Mouse (Mus musculus): ENCODE results near the gene H1foo. TPM values are rescaled to one million over a fixed set of nuclear protein-coding genes. Genes with fewer than 3 reads are reported as not detected.

H1foo gene
- polyA plus RNA-seq, 1 experiment from 2014 or later: not detected

DNA sequence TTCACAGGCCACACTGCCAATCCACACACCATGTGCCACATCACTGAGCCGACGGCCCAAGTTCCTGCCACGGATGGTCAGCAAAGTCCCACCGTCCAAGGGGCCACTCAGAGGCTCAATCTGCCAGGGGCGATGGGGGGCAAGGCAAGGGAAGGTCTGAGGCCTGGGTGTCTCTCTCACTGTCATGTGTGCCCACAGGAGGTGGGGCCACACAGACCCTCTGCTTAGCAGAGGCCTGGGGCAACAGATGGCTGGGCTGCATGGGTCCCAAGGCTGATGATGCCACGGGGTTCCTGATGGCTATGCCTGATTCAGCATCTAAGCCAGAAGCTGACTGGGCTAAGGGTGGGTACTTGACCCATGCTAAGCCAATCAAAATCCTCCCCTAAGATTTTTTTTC, 24.0 kb downstream of the H1foo start:
- Histone ChIP-seq H3K4me3 (ENCODE audit: control insufficient read depth in 1 of 2, insufficient read depth in 1 of 2, low read depth in 1 of 2, low read length in 2 of 2) (no peak overlapping the region), H3K9me3 (ENCODE audit: control insufficient read depth, low read length) (no peaks in the 10 kb centered on the region), H3K4me2 (ENCODE audit: low read length) (no peak overlapping the region), H3K9ac (ENCODE audit: low read length) (no peak overlapping the region), H3K27ac (replicated peaks in 1 of 2; ENCODE audit: control insufficient read depth in 1 of 2, insufficient read depth in 1 of 2, low read depth in 2 of 2, low read length in 2 of 2) (no peak overlapping the region), H3K36me3 (ENCODE audit: control insufficient read depth, insufficient read depth, low read length) (peaks cover 59% of the 10 kb centered on the region), H3K4me1 (ENCODE audit: control insufficient read depth in 2 of 2, insufficient read depth in 2 of 2, low read length in 2 of 2) (peaks cover 24 to 27% of the 10 kb centered on the region in 2 experiments), H3K27me3 (ENCODE audit: control insufficient read depth, insufficient read depth, low read length) (no peaks in the 10 kb centered on the region)
- no peak for ATAC-seq (ENCODE audit: insufficient number of reproducible peaks, insufficient read depth, low FRiP score, low read depth)
- WGBS: 87% methylated on average over 6 of the region's 6 CpGs

- H3K4me1 ChIP-seq (ENCODE audit: control insufficient read depth in 2 of 2, insufficient read depth in 2 of 2, low read length in 2 of 2): peaks cover 24 to 27% of the 10 kb centered on the region in 2 experiments
- no peak overlapping the region for H3K9ac ChIP-seq (ENCODE audit: low read length)
- no peaks in the 10 kb centered on the region for H3K9me3 ChIP-seq (ENCODE audit: control insufficient read depth, low read length)
- WGBS: 68% methylated on average over 9 of the region's 9 CpGs
- no peaks in the 10 kb centered on the region for H3K27me3 ChIP-seq (ENCODE audit: control insufficient read depth, insufficient read depth, low read length)
- no peak for ATAC-seq (ENCODE audit: insufficient number of reproducible peaks, insufficient read depth, low FRiP score, low read depth)
- H3K36me3 ChIP-seq (ENCODE audit: control insufficient read depth, insufficient read depth, low read length): peaks cover 58% of the 10 kb centered on the region
- no peak overlapping the region for H3K27ac ChIP-seq (replicated peaks in 1 of 2; ENCODE audit: control insufficient read depth in 1 of 2, insufficient read depth in 1 of 2, low read depth in 2 of 2, low read length in 2 of 2)
- H3K4me3 ChIP-seq (ENCODE audit: control insufficient read depth in 1 of 2, insufficient read depth in 1 of 2, low read depth in 1 of 2, low read length in 2 of 2): no peak overlapping the region
- no peak overlapping the region for H3K4me2 ChIP-seq (ENCODE audit: low read length)
These were observed 24.4 kb downstream of the H1foo start for GRCm38 (mm10) chr6:115969103-115969502.

DNA sequence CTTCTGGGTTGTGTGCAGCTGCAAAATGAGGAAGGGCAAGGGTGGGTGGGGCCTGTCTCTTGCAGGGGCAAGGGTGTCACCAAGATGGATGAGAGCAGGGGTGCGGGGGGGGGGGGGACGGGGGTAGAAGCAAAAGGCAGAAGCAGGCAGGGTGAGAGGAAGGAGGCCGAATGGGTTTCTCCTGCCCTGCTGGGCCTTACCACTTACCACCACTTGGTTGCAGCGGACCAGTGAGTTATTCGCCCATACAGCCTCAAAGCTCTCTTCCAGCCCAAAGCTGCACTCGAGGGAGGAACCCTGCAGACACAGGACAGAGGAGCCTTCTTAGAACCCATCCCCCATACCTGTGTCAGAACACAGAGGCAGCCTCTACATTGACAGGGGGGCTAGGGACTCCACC, 25.2 kb downstream of the H1foo start:
- no peak overlapping the region for H3K4me2 ChIP-seq (ENCODE audit: low read length)
- no peak for ATAC-seq (ENCODE audit: insufficient number of reproducible peaks, insufficient read depth, low FRiP score, low read depth)
- peaks cover 24 to 33% of the 10 kb centered on the region in 2 experiments for H3K4me1 ChIP-seq (ENCODE audit: control insufficient read depth in 2 of 2, insufficient read depth in 2 of 2, low read length in 2 of 2)
- H3K9ac ChIP-seq (ENCODE audit: low read length): no peak overlapping the region
- H3K4me3 ChIP-seq (ENCODE audit: control insufficient read depth in 1 of 2, insufficient read depth in 1 of 2, low read depth in 1 of 2, low read length in 2 of 2): no peak overlapping the region
- H3K27ac ChIP-seq (replicated peaks in 1 of 2; ENCODE audit: control insufficient read depth in 1 of 2, insufficient read depth in 1 of 2, low read depth in 2 of 2, low read length in 2 of 2): no peak overlapping the region
- no peaks in the 10 kb centered on the region for H3K27me3 ChIP-seq (ENCODE audit: control insufficient read depth, insufficient read depth, low read length)
- H3K36me3 ChIP-seq (ENCODE audit: control insufficient read depth, insufficient read depth, low read length): peaks cover 63% of the 10 kb centered on the region
- 80% methylated on average over 4 of the region's 6 CpGs for WGBS
- no peaks in the 10 kb centered on the region for H3K9me3 ChIP-seq (ENCODE audit: control insufficient read depth, low read length)

GRCm38 (mm10) chr6:115971273-115972060, 26.7 kb downstream of the H1foo start:
- H3K27me3 ChIP-seq (ENCODE audit: control insufficient read depth, insufficient read depth, low read length): no peaks in the 10 kb centered on the region
- H3K4me2 ChIP-seq (ENCODE audit: low read length): no peak overlapping the region
- WGBS: 30% methylated on average over 13 of the region's 13 CpGs
- H3K9ac ChIP-seq (ENCODE audit: low read length): no peak overlapping the region
- no peaks in the 10 kb centered on the region for H3K9me3 ChIP-seq (ENCODE audit: control insufficient read depth, low read length)
- peak overlapping the region; percentile 23 to 45; a peak in 3 of 4 replicates for H3K27ac ChIP-seq (replicated peaks in 1 of 2; ENCODE audit: control insufficient read depth in 1 of 2, insufficient read depth in 1 of 2, low read depth in 2 of 2, low read length in 2 of 2)
- H3K4me1 ChIP-seq (ENCODE audit: control insufficient read depth in 2 of 2, insufficient read depth in 2 of 2, low read length in 2 of 2): peaks cover 24 to 33% of the 10 kb centered on the region in 2 experiments
- H3K36me3 ChIP-seq (ENCODE audit: control insufficient read depth, insufficient read depth, low read length): peaks cover 64% of the 10 kb centered on the region
- no peak overlapping the region for H3K4me3 ChIP-seq (ENCODE audit: control insufficient read depth in 1 of 2, insufficient read depth in 1 of 2, low read depth in 1 of 2, low read length in 2 of 2)
- 0 out of 2 replicates have a peak, but pooled peaks have one; percentile 17 for ATAC-seq (ENCODE audit: insufficient number of reproducible peaks, insufficient read depth, low FRiP score, low read depth)

GRCm38 (mm10) chr6:115972083-115972764, 27.5 kb downstream of the H1foo start:
- 0 out of 2 replicates have a peak, but pooled peaks have one; percentile 13 for ATAC-seq (ENCODE audit: insufficient number of reproducible peaks, insufficient read depth, low FRiP score, low read depth)
- Histone ChIP-seq H3K27me3 (ENCODE audit: control insufficient read depth, insufficient read depth, low read length) (no peaks in the 10 kb centered on the region), H3K36me3 (ENCODE audit: control insufficient read depth, insufficient read depth, low read length) (peaks cover 61% of the 10 kb centered on the region), H3K9me3 (ENCODE audit: control insufficient read depth, low read length) (no peaks in the 10 kb centered on the region), H3K27ac (replicated peaks in 1 of 2; ENCODE audit: control insufficient read depth in 1 of 2, insufficient read depth in 1 of 2, low read depth in 2 of 2, low read length in 2 of 2) (no peak overlapping the region), H3K4me2 (ENCODE audit: low read length) (no peak overlapping the region), H3K4me1 (ENCODE audit: control insufficient read depth in 2 of 2, insufficient read depth in 2 of 2, low read length in 2 of 2) (peaks cover 24 to 33% of the 10 kb centered on the region in 2 experiments), H3K4me3 (ENCODE audit: control insufficient read depth in 1 of 2, insufficient read depth in 1 of 2, low read depth in 1 of 2, low read length in 2 of 2) (no peak overlapping the region), H3K9ac (ENCODE audit: low read length) (no peak overlapping the region)
- 68% methylated on average over 7 of the region's 7 CpGs for WGBS

DNA sequence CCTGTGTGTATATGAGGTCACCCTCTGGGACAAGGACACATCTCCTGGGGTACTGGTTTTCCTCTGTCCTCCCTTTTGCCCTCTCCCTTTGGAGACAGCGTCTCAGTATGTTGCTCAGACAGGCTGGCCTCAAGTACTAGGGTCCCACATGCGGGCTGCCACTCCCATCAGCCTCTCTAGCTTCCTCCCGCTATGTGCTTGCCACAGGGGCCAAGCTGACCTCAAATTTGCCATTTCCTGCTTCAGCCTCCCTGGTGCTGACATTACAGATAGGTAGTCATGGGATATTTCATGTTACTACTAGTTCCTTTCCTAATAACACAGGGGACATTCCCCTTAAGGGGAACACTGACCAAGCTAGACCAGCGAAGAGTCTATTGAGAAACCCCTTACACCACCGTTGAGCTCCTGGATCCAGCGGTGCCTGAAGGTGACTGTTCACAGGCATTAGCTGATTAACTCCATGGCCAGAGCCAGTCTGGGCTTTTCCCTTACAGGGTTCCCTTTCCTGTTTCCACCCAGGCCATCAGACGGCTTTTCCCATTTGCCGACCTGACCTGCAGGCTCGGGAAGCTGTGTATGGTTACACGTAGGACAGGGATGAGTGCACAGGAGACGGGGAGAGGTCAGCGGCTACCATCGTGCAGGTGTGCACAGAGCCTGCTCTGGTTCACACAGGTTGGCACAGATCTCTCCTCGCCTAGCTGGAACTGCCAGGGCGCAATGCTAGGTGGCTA, 28.6 kb downstream of the H1foo start:
- H3K4me2 ChIP-seq (ENCODE audit: low read length): no peak overlapping the region
- no peak for ATAC-seq (ENCODE audit: insufficient number of reproducible peaks, insufficient read depth, low FRiP score, low read depth)
- H3K4me1 ChIP-seq (ENCODE audit: control insufficient read depth in 2 of 2, insufficient read depth in 2 of 2, low read length in 2 of 2): peaks cover 24 to 33% of the 10 kb centered on the region in 2 experiments
- no peak overlapping the region for H3K9ac ChIP-seq (ENCODE audit: low read length)
- H3K27me3 ChIP-seq (ENCODE audit: control insufficient read depth, insufficient read depth, low read length): no peaks in the 10 kb centered on the region
- 82% methylated on average over 15 of the region's 15 CpGs for WGBS
- no peak overlapping the region for H3K27ac ChIP-seq (replicated peaks in 1 of 2; ENCODE audit: control insufficient read depth in 1 of 2, insufficient read depth in 1 of 2, low read depth in 2 of 2, low read length in 2 of 2)
- H3K4me3 ChIP-seq (ENCODE audit: control insufficient read depth in 1 of 2, insufficient read depth in 1 of 2, low read depth in 1 of 2, low read length in 2 of 2): no peak overlapping the region
- peaks cover 62% of the 10 kb centered on the region for H3K36me3 ChIP-seq (ENCODE audit: control insufficient read depth, insufficient read depth, low read length)
- H3K9me3 ChIP-seq (ENCODE audit: control insufficient read depth, low read length): no peaks in the 10 kb centered on the region

- H3K27ac ChIP-seq (replicated peaks in 1 of 2; ENCODE audit: control insufficient read depth in 1 of 2, insufficient read depth in 1 of 2, low read depth in 2 of 2, low read length in 2 of 2): no peak overlapping the region
- H3K27me3 ChIP-seq (ENCODE audit: control insufficient read depth, insufficient read depth, low read length): no peaks in the 10 kb centered on the region
- no peak overlapping the region for H3K4me2 ChIP-seq (ENCODE audit: low read length)
- no peak overlapping the region for H3K4me3 ChIP-seq (ENCODE audit: control insufficient read depth in 1 of 2, insufficient read depth in 1 of 2, low read depth in 1 of 2, low read length in 2 of 2)
- ATAC-seq (ENCODE audit: insufficient number of reproducible peaks, insufficient read depth, low FRiP score, low read depth): no peak
- H3K36me3 ChIP-seq (ENCODE audit: control insufficient read depth, insufficient read depth, low read length): peaks cover 62% of the 10 kb centered on the region
- WGBS: 73% methylated on average over 16 of the region's 16 CpGs
- no peak overlapping the region for H3K9ac ChIP-seq (ENCODE audit: low read length)
- no peaks in the 10 kb centered on the region for H3K9me3 ChIP-seq (ENCODE audit: control insufficient read depth, low read length)
- peaks cover 21 to 33% of the 10 kb centered on the region in 2 experiments for H3K4me1 ChIP-seq (ENCODE audit: control insufficient read depth in 2 of 2, insufficient read depth in 2 of 2, low read length in 2 of 2)
These were observed 29.3 kb downstream of the H1foo start for GRCm38 (mm10) chr6:115973881-115974662.

Measured in heart, embryonic 14.5 days (tissue).